Mouse (Mus musculus) large intestine, adult 2 months (tissue): Measurements from ENCODE around the gene 4930578C19Rik. TPM values are rescaled to one million over a fixed set of nuclear protein-coding genes. Genes with fewer than 3 reads are reported as not detected.
"Not testable (repeated sequence)": the region's sequence is repeated elsewhere in the genome, so short reads cannot be mapped to it uniquely, and the experiment has no call there.

Experiments used
- DNase-seq: peaks from one replicate; pipeline ENCODE4 v3.0.0-alpha.2; 2012; ENCODE audit warnings: low read depth, low spot score
- WGBS: fragments of 180-500 bp; shearing (Covaris S2); methylation state at CpG from one replicate; pipeline ENCODE4 v1.1.7; 2018; 5-methylcytosine and 5-hydroxymethylcytosine counted together
- polyA plus RNA-seq: library from polyadenylated mRNA; depleted of rRNA; stranded (reverse); fragments of >200 nt; gene quantifications from 2 replicates; pipeline ENCODE4 v1.2.3, GENCODE M21; 2012; rRNA removed

4930578C19Rik gene
- 0.22 and 0.84 TPM in 2 replicates for polyA plus RNA-seq

DNA sequence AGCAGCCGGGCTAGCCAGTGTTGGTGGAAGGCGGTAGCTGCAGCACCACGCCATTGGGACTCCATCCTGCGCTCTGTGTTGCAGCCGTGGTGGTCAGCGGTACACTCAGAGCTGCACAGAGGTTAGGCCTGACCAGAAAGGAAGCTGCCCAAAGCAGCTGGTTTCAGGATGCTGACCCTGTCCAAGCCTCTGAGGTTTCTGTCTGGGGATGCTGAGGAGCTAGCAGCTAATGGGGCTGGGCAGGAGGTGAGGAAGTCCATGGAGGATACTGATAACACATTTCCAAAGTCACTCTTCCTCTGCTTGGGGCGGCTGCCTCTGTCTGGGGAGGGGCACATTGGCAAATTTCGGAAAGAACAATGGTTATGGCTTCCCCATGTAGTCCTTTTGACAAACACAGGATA is at the start of gene 4930578C19Rik:
Gene 4930578C19Rik, minus strand, starts transcription at position 200 of the 404 bp plus-strand sequence.
- 74% methylated on average over 8 of the region's 8 CpGs for WGBS
- no peak for DNase-seq

DNA sequence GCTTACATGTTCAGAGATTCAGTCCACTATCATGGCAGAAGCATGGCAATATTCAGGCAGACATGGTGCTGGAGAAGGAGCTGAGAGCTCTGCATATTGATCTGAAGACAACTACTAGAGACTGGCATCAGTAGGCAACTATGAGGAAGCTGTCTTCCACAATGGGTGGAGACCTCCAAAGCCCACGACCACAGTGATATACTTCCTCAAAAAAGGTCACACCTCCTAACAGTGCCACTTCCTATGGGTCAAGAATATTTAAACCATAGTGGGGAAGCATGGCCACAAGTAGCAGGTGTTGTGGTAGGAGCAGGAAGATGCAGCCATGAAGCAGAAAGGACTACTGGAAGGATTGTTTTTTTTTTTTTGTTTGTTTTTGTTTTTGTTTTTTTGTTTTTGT is 6.5 kb upstream of the 4930578C19Rik start:
- no peak for DNase-seq
- WGBS = 33% methylated on average over 1 of the region's 1 CpGs

DNA sequence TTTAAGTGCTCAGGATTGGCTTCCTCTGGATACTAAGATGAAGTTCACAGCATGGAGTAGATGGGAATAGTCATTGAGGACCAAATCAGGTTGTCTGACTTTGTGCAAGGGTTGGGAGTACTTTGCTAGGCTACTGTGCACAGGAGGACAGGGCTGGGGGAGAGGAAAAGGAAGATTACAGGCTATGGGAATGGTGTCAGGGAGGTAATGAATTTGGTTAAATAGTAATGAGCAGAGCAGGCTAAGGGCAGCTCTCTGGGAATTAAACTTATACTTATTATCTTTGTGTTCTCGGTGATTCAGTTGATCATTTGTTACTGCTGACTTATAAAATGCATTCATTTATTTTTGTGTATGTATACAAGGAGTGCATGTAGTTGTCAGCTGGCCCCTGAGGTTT is 1.7 kb upstream of the 4930578C19Rik start:
- 55% methylated on average over 1 of the region's 1 CpGs for WGBS

DNA sequence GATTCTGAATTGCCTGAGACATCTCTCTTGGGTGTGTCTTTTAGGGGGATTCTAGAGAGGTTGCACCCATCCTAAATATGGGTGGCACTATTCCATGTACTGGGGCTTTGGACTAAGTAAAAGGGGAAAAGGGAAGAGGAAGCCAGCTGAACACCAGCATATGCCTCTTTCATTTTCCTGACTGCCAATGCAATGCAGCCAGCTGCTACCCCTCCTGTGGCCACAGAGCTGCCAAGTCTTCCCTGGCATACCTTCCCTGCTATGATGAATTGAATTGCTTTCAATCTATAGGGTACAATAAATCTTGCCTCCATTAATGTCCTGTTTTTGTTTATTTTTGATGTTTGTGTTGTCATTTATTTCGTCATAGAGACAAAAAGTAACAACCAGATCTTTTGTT is 9.6 kb downstream of the 4930578C19Rik start:
- no peak for DNase-seq
- 27% methylated on average over 1 of the region's 1 CpGs for WGBS

More for the DNA sequence above, 1.7 kb upstream of the 4930578C19Rik start:
- no peak for DNase-seq

DNA sequence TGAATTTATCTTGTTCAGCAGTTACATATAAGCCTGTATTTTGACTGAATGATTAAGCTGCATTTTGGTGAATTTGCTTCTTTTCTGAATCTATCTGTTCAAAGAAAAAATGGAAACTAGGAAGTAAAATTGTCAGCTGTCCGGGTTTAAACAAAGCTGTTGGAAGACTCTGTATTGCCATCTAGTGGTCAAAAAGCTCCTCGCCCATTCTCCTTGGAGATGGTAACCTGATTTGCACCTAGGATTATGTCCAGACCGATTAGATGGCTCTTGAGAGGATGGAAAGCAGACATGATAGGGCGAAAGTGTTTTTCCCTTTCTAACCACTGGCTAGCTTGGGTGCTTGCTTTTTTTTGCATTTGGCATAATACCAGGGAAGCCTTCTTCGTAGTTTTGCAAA is 19.1 kb downstream of the 4930578C19Rik start:
- WGBS = 26% methylated on average over 5 of the region's 5 CpGs
- DNase-seq = peak; percentile 6

DNA sequence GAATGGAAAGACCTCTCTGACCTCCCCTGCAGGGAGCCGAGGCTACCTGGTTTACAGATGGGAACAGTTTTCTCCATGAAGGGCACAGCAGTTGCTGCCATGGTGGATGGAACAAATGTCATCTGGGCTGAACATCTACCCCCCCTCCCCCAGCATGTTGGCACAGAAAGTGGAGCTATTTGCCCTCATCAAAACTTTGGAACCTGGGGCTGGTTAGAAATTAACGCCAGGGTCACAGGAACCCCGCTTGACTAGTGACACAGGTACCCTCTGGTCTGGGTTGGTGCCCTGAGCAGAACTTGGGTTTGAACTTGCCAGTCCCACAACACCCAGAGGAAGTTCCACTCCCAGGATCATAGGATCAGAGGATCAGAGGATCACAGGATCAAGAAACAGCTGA is 35.7 kb downstream of the 4930578C19Rik start:
- no peak for DNase-seq
- 89% methylated on average over 3 of the region's 3 CpGs for WGBS

DNA sequence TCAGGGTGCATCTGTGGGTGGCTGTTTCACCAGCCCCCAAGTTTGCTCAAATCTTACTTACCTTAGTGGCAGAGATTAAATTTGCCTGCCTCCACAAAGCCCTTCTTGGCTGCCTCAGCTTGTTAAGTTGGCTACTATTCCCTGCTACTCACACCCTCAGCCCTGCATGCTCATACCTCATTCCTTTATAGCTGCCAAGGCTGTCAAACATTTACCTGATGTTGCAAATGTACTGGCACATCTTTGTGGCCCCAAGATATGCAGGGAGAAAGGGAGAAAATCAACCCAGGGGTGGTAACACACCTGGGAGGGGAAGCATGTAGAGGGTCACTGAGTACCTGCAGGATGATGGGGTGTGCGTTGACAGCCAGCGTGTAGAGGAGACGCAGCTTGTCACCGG is 38.0 kb downstream of the 4930578C19Rik start:
- no peak for DNase-seq
- 96% methylated on average over 4 of the region's 4 CpGs for WGBS

DNA sequence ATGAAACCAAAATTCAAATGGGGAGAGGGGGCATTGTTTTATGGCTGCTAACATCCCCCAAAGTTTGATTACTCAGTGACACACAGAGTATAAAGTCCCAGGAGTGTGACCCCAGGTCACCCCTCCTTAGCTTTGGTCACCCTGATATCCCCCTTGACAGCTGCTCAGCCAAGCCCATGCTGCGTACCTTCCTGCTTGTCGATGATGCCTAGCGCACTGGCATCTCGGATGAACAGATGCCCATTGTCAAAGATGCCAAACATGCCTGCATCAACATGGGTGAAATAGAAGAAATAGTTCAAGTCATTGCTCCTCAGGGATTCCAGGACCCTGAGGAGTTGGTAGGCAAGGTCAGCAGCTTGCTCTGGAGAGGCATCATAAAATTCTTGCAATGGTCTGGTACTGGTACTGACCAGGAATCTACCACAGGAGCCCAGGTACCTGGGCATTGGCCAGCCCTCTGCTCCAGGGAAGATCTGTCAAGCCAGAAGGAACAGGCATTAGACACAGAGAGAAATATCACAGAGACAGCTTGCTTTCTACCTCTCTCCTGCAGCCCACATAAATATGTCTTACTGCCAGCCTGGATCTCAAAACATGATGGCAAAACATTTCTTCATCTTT is 40.9 kb downstream of the 4930578C19Rik start:
- WGBS = 96% methylated on average over 4 of the region's 4 CpGs
- no peak for DNase-seq

DNA sequence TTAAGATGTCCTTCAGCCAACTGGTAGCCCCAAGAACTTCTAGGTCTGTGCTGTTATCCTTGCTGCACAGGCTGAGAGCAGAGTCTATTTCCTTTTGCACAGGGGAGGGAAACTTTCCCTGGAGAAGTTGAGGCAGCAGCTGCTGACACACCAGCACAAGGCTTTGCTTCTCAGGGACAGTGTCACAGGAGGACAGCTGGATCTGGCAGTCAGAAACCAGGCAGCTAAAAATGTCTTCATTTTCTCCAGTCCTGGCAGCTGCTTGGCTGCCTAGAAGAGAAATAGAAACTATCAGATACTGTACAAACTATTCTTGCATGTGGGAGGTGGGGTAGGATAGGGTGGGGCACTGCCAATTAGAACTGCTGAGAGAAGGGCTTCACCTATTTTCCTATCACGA is 42.2 kb downstream of the 4930578C19Rik start:
- 32% methylated on average over 1 of the region's 1 CpGs for WGBS
- no peak for DNase-seq

DNA sequence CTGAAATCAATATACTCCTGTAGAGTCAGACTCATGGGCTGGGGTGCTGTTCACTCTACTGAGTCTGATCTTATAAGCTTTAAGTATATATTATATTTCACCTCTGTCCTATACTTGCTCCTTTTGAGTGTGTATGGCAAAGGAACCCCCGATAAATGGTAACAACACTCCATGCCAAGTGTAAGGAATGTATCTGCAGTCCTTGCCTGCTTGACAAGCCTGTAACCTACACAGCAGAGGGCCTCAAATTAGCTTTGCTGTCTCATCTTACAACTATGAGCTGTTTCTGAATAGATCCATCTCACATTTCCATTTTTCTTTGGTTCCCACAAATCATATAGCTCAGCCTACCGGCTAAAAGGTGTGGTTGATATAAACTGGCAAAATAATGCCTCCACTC is 46.6 kb downstream of the 4930578C19Rik start:
- WGBS = 87% methylated on average over 2 of the region's 2 CpGs
- DNase-seq = no peak

DNA sequence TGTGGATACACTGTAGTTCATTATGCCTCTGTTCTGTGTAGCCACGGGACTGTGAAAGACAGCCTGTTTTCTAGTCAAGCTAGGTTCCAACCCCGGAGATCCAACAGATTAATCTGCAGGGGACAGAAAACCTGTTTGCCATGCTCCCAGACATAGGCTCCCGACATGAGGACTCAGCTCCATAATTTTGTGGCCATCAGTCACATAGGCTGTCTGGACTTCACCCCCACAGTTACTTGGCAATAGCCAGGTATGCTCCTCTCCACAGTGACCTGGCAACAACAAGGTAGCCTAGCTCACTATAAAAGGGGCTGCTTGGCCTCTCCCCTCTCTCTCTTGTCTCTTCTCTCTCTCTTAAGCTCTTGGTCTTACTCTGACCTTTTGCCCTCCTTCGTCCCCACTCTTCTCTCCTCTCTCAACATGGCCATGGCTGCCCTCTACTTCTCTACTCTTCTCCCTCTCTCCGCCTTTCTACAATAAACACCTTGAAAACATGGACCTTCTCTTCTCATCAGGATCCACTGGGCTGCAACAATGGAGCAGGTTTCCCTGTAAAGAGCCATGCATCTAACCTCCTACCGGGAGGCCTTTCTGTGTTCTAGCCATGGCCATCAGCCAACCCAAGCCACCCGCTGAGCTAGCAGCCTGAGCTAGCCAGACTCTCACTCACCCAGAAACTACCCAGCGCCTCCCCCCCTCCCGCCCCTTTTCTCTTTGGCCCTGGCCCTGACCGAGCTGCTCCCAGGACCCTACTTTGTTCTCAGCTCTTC is 49.9 kb downstream of the 4930578C19Rik start:
- 92% methylated on average over 10 of the region's 10 CpGs for WGBS
- no peak for DNase-seq

DNA sequence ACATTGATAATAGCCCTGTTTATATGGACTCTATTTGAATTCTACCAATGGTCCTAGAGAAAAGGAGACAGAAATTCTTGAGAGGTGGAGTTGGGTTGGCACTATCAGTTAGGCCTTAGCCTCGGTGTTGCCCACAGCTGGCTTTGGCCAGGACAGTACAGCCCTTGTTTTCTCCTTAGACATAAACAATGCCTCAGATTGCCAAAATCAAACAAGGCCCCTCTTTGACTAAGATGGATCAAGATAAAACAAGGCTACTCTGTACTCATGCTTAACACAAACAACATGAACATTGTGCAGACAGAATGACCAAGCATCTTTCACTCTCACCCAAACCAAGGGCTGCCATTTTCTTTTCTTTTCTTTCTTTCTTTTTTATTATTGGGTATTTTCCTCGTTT is 51.6 kb downstream of the 4930578C19Rik start:
- DNase-seq = no peak
- WGBS = 63% methylated on average over 2 of the region's 2 CpGs

DNA sequence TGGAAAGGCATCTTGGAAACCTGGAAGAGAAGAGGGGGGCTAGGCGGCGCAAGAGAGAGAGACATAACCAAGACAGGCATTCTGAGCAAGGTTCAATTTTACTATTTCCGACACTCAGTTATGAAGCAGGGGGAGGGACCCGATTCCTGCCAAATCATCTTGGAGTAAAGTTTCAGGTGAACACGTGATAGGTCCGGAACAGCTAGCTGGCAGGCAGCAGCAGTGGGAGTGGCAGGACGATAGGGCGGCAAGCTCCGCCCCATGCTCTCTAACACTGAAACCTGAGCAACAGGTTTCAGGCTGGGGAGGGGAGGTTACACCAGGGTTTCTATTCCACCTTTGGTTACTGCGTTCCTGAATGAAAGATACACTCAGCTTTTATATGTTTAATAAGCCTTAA is 58.9 kb downstream of the 4930578C19Rik start:
- WGBS = 43% methylated on average over 10 of the region's 10 CpGs
- peak; percentile 14 for DNase-seq

DNA sequence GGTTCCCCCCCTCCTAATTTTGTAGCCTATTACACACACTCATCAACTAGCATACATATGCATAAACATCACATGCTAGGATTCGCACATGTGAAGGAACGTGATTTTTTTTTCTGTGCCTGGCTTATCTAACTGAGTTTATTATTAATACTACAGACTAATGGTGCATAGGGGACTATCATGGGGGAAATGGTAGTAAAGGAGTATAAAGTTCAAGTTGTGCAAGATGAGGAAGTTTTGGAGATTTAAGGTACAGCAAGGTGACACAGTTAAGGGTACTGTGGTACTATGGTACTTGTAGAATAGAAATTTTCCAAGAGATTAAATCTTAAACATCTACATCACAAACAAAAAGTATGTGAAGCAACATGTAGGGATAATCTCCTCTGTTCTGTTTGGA is 64.5 kb downstream of the 4930578C19Rik start:
- 73% methylated on average over 2 of the region's 2 CpGs for WGBS

DNA sequence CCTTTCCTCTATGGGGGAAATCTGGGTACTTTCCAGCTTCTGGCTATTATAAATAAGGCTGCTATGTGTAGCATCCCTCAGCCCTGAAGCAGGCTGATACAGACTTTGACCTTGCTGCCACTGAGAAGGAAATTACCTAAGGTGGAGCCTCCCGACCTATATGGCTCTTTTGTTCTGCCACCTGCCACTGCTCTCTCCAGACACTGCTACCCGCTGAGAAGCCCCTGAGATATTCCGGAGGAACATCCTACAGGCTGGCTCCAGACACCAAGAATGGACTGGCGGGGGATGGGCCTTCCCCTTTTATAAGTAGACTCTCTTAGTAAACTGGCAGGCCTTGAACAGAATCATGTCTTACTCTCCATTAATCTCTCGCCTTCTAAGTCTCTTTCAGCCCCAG is 77.0 kb downstream of the 4930578C19Rik start:
- not testable (repeated sequence) for DNase-seq
- WGBS = 54% methylated on average over 5 of the region's 5 CpGs

More for the DNA sequence above, 64.5 kb downstream of the 4930578C19Rik start:
- no peak for DNase-seq
